Mouse (Mus musculus) hematopoietic stem cell, adult 5-6 weeks (primary cell): Measurements from ENCODE around the gene Sema3f. TPM values are rescaled to one million over a fixed set of nuclear protein-coding genes. Genes with fewer than 3 reads are reported as not detected.

Experiments
- ATAC-seq, 2 experiments: fragments of 125-278 bp in 1 of 2; replicated peaks in 1 of 2; 2 replicates each; pipeline ENCODE4 v1.8.0; 2016 to 2017; ENCODE audit warnings: inconsistent platforms in 2 of 2, mild to moderate bottlenecking in 2 of 2, moderate number of reproducible peaks in 2 of 2, low read depth in 1 of 2, moderate TSS enrichment in 1 of 2; ENCODE audit not compliant: low FRiP score in 2 of 2, poor library complexity in 2 of 2, severe bottlenecking in 2 of 2, insufficient read depth in 1 of 2, low TSS enrichment in 1 of 2
- total RNA-seq: library from RNA; stranded (forward); fragments of 172-1452, 232-1000 nt; gene quantifications from 2 replicates; pipeline ENCODE4 v1.2.3, GENCODE M21; 2017

The Sema3f gene
- total RNA-seq, 1 experiment from 2014 or later = 0.89 TPM

- ATAC-seq = no peak
Observed at GRCm38 (mm10) chr9:107698611-107699190, 11.6 kb downstream of the Sema3f start.

- ATAC-seq = no peak
Observed at GRCm38 (mm10) chr9:107697811-107698521, 12.3 kb downstream of the Sema3f start.

- no peak for ATAC-seq
Observed at GRCm38 (mm10) chr9:107696845-107697610, 13.2 kb downstream of the Sema3f start.

- ATAC-seq = peak; percentile 27 to 50; a peak in 2 of 4 replicates
Observed at GRCm38 (mm10) chr9:107696106-107696479, 14.2 kb downstream of the Sema3f start.

GRCm38 (mm10) chr9:107695441-107696105, 14.7 kb downstream of the Sema3f start:
- no peak for ATAC-seq

- no peak for ATAC-seq
Observed at GRCm38 (mm10) chr9:107694627-107695026, 15.6 kb downstream of the Sema3f start.

- no peak for ATAC-seq
Observed at GRCm38 (mm10) chr9:107693433-107693987, 16.8 kb downstream of the Sema3f start.

- ATAC-seq = no peak
Observed at GRCm38 (mm10) chr9:107692785-107693184, 17.5 kb downstream of the Sema3f start.

GRCm38 (mm10) chr9:107690391-107690790, 19.9 kb downstream of the Sema3f start:
- ATAC-seq = no peak

- ATAC-seq = no peak
Observed at GRCm38 (mm10) chr9:107688939-107689338, 21.3 kb downstream of the Sema3f start.

- ATAC-seq = no peak
Observed at GRCm38 (mm10) chr9:107688415-107688814, 21.9 kb downstream of the Sema3f start.

- peak; percentile 66 to 70; a peak in 3 of 4 replicates for ATAC-seq
Observed at GRCm38 (mm10) chr9:107685231-107685981, 24.9 kb downstream of the Sema3f start.

- ATAC-seq = no peak
Observed at GRCm38 (mm10) chr9:107682405-107682804, 27.9 kb downstream of the Sema3f start.

GRCm38 (mm10) chr9:107679501-107679900, 30.8 kb downstream of the Sema3f start, which contains the start of gene Gnat1:
TSS of gene Gnat1 (minus strand) at chr9:107679712.
- ATAC-seq = no peak

- ATAC-seq = no peak
Observed at GRCm38 (mm10) chr9:107678861-107679260, 31.4 kb downstream of the Sema3f start.

- ATAC-seq = peak in 1 of 2 experiments; percentile 44; a peak in 1 of 4 replicates
Observed at GRCm38 (mm10) chr9:107677819-107678526, 32.3 kb downstream of the Sema3f start.
